Mouse (Mus musculus): ENCODE data around the gene Rbm47.

GRCm38 (mm10) chr5:66046356-66046755 is 126.6 kb downstream of the Rbm47 start:
- no peak for TF ChIP-seq CTCF (IDR thresholded peaks at IDR 0.05; ENCODE audit: extremely low read depth, insufficient read length, insufficient replicate concordance, low read depth, low read length)
- TF ChIP-seq POLR2A (IDR thresholded peaks at IDR 0.05; ENCODE audit: low read depth, low read length) = no peak

All from small intestine, adult 2 months (tissue).